Mouse (Mus musculus): ENCODE measurements around the gene Zbtb16.
A peak's percentile ranks its signal among the peaks of the same experiment; 100 is the strongest.

GRCm38 (mm10) chr9:48817399-48817793 lies 18.6 kb downstream of the Zbtb16 start:
- no peak; the same call in none of the 2 replicates for TF ChIP-seq POLR2A (IDR thresholded peaks at IDR 0.05; ENCODE audit: insufficient read depth, low read depth, low read length)
- TF ChIP-seq CTCF (IDR thresholded peaks at IDR 0.05) = no peak
- peak; percentile 45; the same call in 1 of the 2 replicates for TF ChIP-seq EP300 (IDR thresholded peaks at IDR 0.05; ENCODE audit: insufficient read depth, low read depth, low read length)
